Mouse (Mus musculus) kidney, embryonic 14.5 days (tissue): ENCODE results near the gene Lrrc72. TPM values are rescaled to one million over a fixed set of nuclear protein-coding genes. Genes with fewer than 3 reads are reported as not detected.

Experiments used
- ATAC-seq: fragments of 200-750 bp; cut with Nextera tagmentation; 2 replicates; pipeline ENCODE4 v1.8.0; 2017; ENCODE audit warnings: moderate number of reproducible peaks, mild to moderate bottlenecking, moderate TSS enrichment, moderate library complexity; ENCODE audit not compliant: low FRiP score, low TSS enrichment
- H3K27ac ChIP-seq: fragments of 300-500 bp; sonication (generic); 2 replicates; pipeline ENCODE4 v1.5.1; 2014; ENCODE audit warnings: low read depth, mild to moderate bottlenecking, low read length, moderate library complexity, mixed read lengths
- H3K27me3 ChIP-seq: fragments of 300-500 bp; sonication (generic); 2 replicates; pipeline ENCODE4 v1.6.1; 2014; ENCODE audit warnings: mild to moderate bottlenecking, low read length; ENCODE audit not compliant: control insufficient read depth, insufficient read depth
- H3K36me3 ChIP-seq: fragments of 300-500 bp; sonication (generic); 2 replicates; pipeline ENCODE4 v1.6.1; 2014; ENCODE audit warnings: low read length, mixed read lengths; ENCODE audit not compliant: control insufficient read depth, insufficient read depth
- H3K4me1 ChIP-seq: fragments of 300-500 bp; sonication (generic); 2 replicates; pipeline ENCODE4 v1.6.1; 2014; ENCODE audit warnings: low read length, mixed read lengths; ENCODE audit not compliant: control insufficient read depth, insufficient read depth
- H3K4me2 ChIP-seq: fragments of 300-500 bp; sonication (generic); replicated peaks from 2 replicates; pipeline ENCODE4 v1.6.1; 2014; ENCODE audit warnings: low read depth, mild to moderate bottlenecking, low read length
- H3K4me3 ChIP-seq: fragments of 300-500 bp; sonication (generic); 2 replicates; pipeline ENCODE4 v1.5.1; 2014; ENCODE audit warnings: mild to moderate bottlenecking, low read length
- H3K9ac ChIP-seq: fragments of 300-500 bp; sonication (generic); 2 replicates; pipeline ENCODE4 v1.6.1; 2014; ENCODE audit warnings: low read depth, mild to moderate bottlenecking, low read length, moderate library complexity
- H3K9me3 ChIP-seq: fragments of 300-500 bp; sonication (generic); 2 replicates; pipeline ENCODE4 v1.6.1; 2016; ENCODE audit warnings: low read length; ENCODE audit not compliant: control insufficient read depth
- WGBS: fragments of 180-500 bp; shearing (Covaris S2); extraction: QIAGEN DNeasy Blood & Tissue Kit; methylation state at CpG from one replicate; pipeline ENCODE4 v1.1.7; 2014; 5-methylcytosine and 5-hydroxymethylcytosine counted together
- polyA plus RNA-seq: library from polyadenylated mRNA; unstranded; fragments of >200 nt; fragmentation: Nextera tagmentation; extraction: Ambion mirVana; gene quantifications from 2 replicates; pipeline ENCODE4 v1.2.1, GENCODE M21; 2014

Gene Lrrc72
- polyA plus RNA-seq, 1 experiment from 2014 or later, result not detected

DNA sequence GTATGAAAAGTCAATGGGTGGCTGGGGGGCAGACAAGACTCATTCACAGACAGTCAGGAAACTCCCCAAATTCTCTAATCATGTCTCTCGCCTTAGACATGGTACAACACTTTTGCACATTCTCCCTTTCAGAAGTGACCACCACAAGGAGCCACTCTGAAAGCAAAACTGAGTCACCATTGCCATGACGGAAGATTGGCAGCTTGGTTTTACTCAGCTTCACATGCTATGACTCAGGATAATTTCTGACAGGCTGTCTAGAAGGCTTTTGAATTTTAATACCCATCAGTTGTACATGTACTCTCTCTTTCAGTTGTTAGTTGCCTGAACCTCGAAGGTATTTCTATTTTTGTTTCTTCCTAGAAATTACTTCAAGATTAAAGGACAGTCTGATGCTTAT lies 12.0 kb downstream of the Lrrc72 start:
- no peaks in the 10 kb centered on the region for H3K36me3 ChIP-seq
- H3K27ac ChIP-seq, result no peak overlapping the region
- no peak overlapping the region for H3K4me2 ChIP-seq
- no peaks in the 10 kb centered on the region for H3K9me3 ChIP-seq
- H3K4me1 ChIP-seq, result no peaks in the 10 kb centered on the region
- no peak for ATAC-seq
- H3K27me3 ChIP-seq, result no peaks in the 10 kb centered on the region
- H3K4me3 ChIP-seq, result no peak overlapping the region
- 84% methylated on average over 3 of the region's 3 CpGs for WGBS
- no peak overlapping the region for H3K9ac ChIP-seq

DNA sequence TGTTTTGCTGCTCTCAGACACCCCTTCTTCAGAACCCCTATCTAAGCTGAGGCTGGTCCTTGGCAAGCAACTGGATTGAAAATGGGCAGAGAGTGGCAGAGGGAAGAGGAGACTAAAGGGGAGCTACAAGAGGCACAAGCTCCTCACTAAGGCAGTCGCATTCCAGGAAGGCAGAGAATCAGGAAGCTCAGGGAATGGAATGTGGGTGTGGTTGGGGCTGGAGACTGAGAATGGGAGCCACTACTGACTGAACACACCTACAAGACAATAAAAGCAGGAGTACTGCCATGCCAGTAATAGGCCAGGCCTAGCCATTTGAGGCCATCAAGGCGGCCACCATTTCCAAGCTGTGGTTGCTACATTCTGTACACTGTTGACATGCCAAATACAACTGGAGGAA lies 21.8 kb downstream of the Lrrc72 start:
- H3K9ac ChIP-seq, result no peak overlapping the region
- H3K9me3 ChIP-seq, result no peaks in the 10 kb centered on the region
- H3K36me3 ChIP-seq, result no peaks in the 10 kb centered on the region
- H3K4me2 ChIP-seq, result no peak overlapping the region
- H3K4me1 ChIP-seq, result no peaks in the 10 kb centered on the region
- ATAC-seq, result no peak
- H3K27ac ChIP-seq, result no peak overlapping the region
- 81% methylated on average over 2 of the region's 2 CpGs for WGBS
- no peak overlapping the region for H3K4me3 ChIP-seq
- no peaks in the 10 kb centered on the region for H3K27me3 ChIP-seq

DNA sequence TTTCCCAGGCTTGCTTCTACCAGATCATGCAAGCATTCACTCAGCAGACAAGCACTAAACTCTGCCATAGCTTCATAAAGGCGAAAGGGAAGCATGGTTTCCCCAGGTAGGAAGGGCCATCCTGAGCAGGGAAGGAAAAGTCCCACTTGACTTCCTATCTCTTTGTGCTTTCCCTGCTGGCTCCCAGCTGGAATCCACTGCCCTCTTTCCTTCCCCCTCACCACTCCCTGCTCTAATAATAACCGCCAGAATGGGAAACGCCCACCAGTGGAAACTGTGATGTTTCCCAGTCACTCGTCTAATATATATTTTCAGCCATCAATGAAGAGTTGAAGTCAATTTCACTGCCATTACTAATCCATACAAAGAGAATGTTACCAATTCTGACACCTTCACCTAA lies 28.8 kb downstream of the Lrrc72 start:
- Histone ChIP-seq H3K27ac (no peak overlapping the region), H3K9ac (no peak overlapping the region), H3K4me2 (no peak overlapping the region), H3K27me3 (no peaks in the 10 kb centered on the region), H3K4me1 (no peaks in the 10 kb centered on the region), H3K36me3 (no peaks in the 10 kb centered on the region), H3K4me3 (no peak overlapping the region), H3K9me3 (no peaks in the 10 kb centered on the region)
- no peak for ATAC-seq
- 64% methylated on average over 4 of the region's 4 CpGs for WGBS

GRCm38 (mm10) chr12:36216905-36217304 lies 36.3 kb downstream of the Lrrc72 start:
- no peak for ATAC-seq
- no peak overlapping the region for H3K4me3 ChIP-seq
- 62% methylated on average over 10 of the region's 10 CpGs for WGBS

GRCm38 (mm10) chr12:36216230-36216629 lies 37.0 kb downstream of the Lrrc72 start:
- Histone ChIP-seq H3K4me2 (no peak overlapping the region), H3K9ac (no peak overlapping the region), H3K4me1 (no peaks in the 10 kb centered on the region), H3K9me3 (no peaks in the 10 kb centered on the region), H3K27ac (no peak overlapping the region), H3K27me3 (no peaks in the 10 kb centered on the region), H3K36me3 (no peaks in the 10 kb centered on the region), H3K4me3 (no peak overlapping the region)
- no peak for ATAC-seq
- 67% methylated on average over 4 of the region's 4 CpGs for WGBS

More at GRCm38 (mm10) chr12:36216905-36217304, 36.3 kb downstream of the Lrrc72 start:
- Histone ChIP-seq H3K4me1 (no peaks in the 10 kb centered on the region), H3K27ac (no peak overlapping the region), H3K27me3 (no peaks in the 10 kb centered on the region), H3K9ac (no peak overlapping the region), H3K9me3 (no peaks in the 10 kb centered on the region), H3K36me3 (no peaks in the 10 kb centered on the region), H3K4me2 (peak overlapping the region; percentile 3; the same call in 1 of the 2 replicates)

GRCm38 (mm10) chr12:36215149-36215480 lies 38.1 kb downstream of the Lrrc72 start:
- Histone ChIP-seq H3K4me3 (no peak overlapping the region), H3K27ac (no peak overlapping the region), H3K4me1 (no peaks in the 10 kb centered on the region), H3K36me3 (no peaks in the 10 kb centered on the region), H3K4me2 (no peak overlapping the region), H3K9me3 (no peaks in the 10 kb centered on the region), H3K9ac (no peak overlapping the region), H3K27me3 (no peaks in the 10 kb centered on the region)
- 0% methylated on average over 1 of the region's 1 CpGs for WGBS
- peak; percentile 81 for ATAC-seq

- Histone ChIP-seq H3K36me3 (no peaks in the 10 kb centered on the region), H3K27me3 (no peaks in the 10 kb centered on the region), H3K4me2 (no peak overlapping the region), H3K9me3 (no peaks in the 10 kb centered on the region), H3K9ac (no peak overlapping the region), H3K4me1 (no peaks in the 10 kb centered on the region), H3K4me3 (no peak overlapping the region), H3K27ac (no peak overlapping the region)
- ATAC-seq, result no peak; the same call in 1 of the 2 replicates
- 47% methylated on average over 8 of the region's 8 CpGs for WGBS
Measured at GRCm38 (mm10) chr12:36214389-36215148, 38.6 kb downstream of the Lrrc72 start.

DNA sequence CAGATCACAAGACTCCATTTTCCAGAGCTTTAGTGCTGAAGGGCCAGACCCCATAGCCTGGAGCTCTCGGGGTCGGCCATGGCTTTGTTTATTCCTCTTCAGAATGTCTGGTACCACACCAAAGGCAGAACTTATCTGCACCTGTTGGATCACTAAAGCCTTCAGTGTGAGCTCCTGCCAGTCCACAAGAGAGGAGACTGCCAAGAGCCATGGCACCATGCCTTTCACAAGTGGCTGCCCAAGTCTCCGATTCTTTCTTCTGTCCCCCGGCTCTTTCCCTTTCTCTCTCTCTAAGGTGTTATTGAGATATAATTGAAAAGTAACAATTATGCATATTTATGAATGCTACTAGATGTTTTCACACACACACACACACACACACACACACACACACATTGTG lies 43.1 kb downstream of the Lrrc72 start:
- Histone ChIP-seq H3K9ac (no peak overlapping the region), H3K4me2 (no peak overlapping the region), H3K4me1 (no peaks in the 10 kb centered on the region; the same call in 1 of the 2 replicates), H3K9me3 (no peaks in the 10 kb centered on the region), H3K27ac (no peak overlapping the region), H3K4me3 (no peak overlapping the region), H3K36me3 (no peaks in the 10 kb centered on the region), H3K27me3 (no peaks in the 10 kb centered on the region)
- no peak for ATAC-seq
- 83% methylated on average over 4 of the region's 4 CpGs for WGBS

GRCm38 (mm10) chr12:36208456-36208855 lies 44.7 kb downstream of the Lrrc72 start:
- H3K4me1 ChIP-seq, result no peaks in the 10 kb centered on the region; the same call in 1 of the 2 replicates
- no peaks in the 10 kb centered on the region for H3K27me3 ChIP-seq
- no peak overlapping the region for H3K4me3 ChIP-seq
- no peaks in the 10 kb centered on the region for H3K9me3 ChIP-seq
- H3K36me3 ChIP-seq, result no peaks in the 10 kb centered on the region
- no peak overlapping the region for H3K4me2 ChIP-seq
- ATAC-seq, result no peak
- 81% methylated on average over 19 of the region's 19 CpGs for WGBS
- no peak overlapping the region for H3K27ac ChIP-seq
- no peak overlapping the region for H3K9ac ChIP-seq
